Mouse (Mus musculus) liver, postnatal 0 days (tissue): ENCODE data around the gene Col6a6. TPM values are rescaled to one million over a fixed set of nuclear protein-coding genes. Genes with fewer than 3 reads are reported as not detected.

Experiments
- ATAC-seq: fragments of 200-750 bp; cut with Nextera tagmentation; 2 replicates; pipeline ENCODE4 v1.8.0; 2017; ENCODE audit warnings: mild to moderate bottlenecking, moderate library complexity
- DNase-seq: peaks from one replicate; pipeline ENCODE4 v3.0.0-alpha.2; 2016
- H3K27ac ChIP-seq: fragments of 300-500 bp; sonication (generic); 2 replicates; pipeline ENCODE4 v1.5.1; 2014; ENCODE audit warnings: antibody characterized with exemption, moderate library complexity, mild to moderate bottlenecking, low read depth
- H3K27me3 ChIP-seq: fragments of 300-500 bp; sonication (generic); 2 replicates; pipeline ENCODE4 v1.6.1; 2014; ENCODE audit warnings: low read length, control low read depth, mixed read lengths; ENCODE audit not compliant: insufficient read depth
- H3K36me3 ChIP-seq: fragments of 300-500 bp; sonication (generic); replicated peaks from 2 replicates; pipeline ENCODE4 v1.6.1; 2014; ENCODE audit warnings: mild to moderate bottlenecking, control low read depth, low read length, moderate library complexity, mixed read lengths; ENCODE audit not compliant: insufficient read depth
- H3K4me1 ChIP-seq: fragments of 300-500 bp; sonication (generic); 2 replicates; pipeline ENCODE4 v1.6.1; 2014; ENCODE audit warnings: antibody characterized with exemption, mild to moderate bottlenecking, control low read depth; ENCODE audit not compliant: insufficient read depth
- H3K4me2 ChIP-seq: fragments of 300-500 bp; sonication (generic); 2 replicates; pipeline ENCODE4 v1.6.1; 2014; ENCODE audit warnings: low read depth, mild to moderate bottlenecking, low read length, moderate library complexity, mixed read lengths
- H3K4me3 ChIP-seq: fragments of 300-500 bp; sonication (generic); 2 replicates; pipeline ENCODE4 v1.5.1; 2014; ENCODE audit warnings: low read depth, low read length
- H3K9ac ChIP-seq: fragments of 300-500 bp; sonication (generic); replicated peaks from 2 replicates; pipeline ENCODE4 v1.6.1; 2014; ENCODE audit warnings: mild to moderate bottlenecking, moderate library complexity
- H3K9me3 ChIP-seq: fragments of 300-500 bp; sonication (generic); 2 replicates; pipeline ENCODE4 v1.6.1; 2016; ENCODE audit warnings: mild to moderate bottlenecking, control low read depth, low read length, mixed read lengths
- CTCF ChIP-seq: sonication (generic); IDR thresholded peaks from 2 replicates; pipeline ENCODE4 v1.5.1; 2016; ENCODE audit warnings: antibody characterized with exemption, low read depth
- EP300 ChIP-seq: IDR thresholded peaks from 2 replicates; pipeline ENCODE4 v1.6.1; 2016; ENCODE audit warnings: antibody characterized with exemption, low read depth, mild to moderate bottlenecking
- WGBS: fragments of 180-500 bp; shearing (Covaris S2); extraction: QIAGEN DNeasy Blood & Tissue Kit; methylation state at CpG from one replicate; pipeline ENCODE4 v1.1.7; 2014; ENCODE audit not compliant: insufficient replicate concordance; 5-methylcytosine and 5-hydroxymethylcytosine counted together
- polyA plus RNA-seq: library from polyadenylated mRNA; unstranded; fragments of >200 nt; fragmentation: Nextera tagmentation; extraction: Ambion mirVana; gene quantifications from 2 replicates; pipeline ENCODE4 v1.2.1, GENCODE M21; 2015

Gene Col6a6
- 0.08 and 0.14 TPM in 2 replicates for polyA plus RNA-seq

DNA sequence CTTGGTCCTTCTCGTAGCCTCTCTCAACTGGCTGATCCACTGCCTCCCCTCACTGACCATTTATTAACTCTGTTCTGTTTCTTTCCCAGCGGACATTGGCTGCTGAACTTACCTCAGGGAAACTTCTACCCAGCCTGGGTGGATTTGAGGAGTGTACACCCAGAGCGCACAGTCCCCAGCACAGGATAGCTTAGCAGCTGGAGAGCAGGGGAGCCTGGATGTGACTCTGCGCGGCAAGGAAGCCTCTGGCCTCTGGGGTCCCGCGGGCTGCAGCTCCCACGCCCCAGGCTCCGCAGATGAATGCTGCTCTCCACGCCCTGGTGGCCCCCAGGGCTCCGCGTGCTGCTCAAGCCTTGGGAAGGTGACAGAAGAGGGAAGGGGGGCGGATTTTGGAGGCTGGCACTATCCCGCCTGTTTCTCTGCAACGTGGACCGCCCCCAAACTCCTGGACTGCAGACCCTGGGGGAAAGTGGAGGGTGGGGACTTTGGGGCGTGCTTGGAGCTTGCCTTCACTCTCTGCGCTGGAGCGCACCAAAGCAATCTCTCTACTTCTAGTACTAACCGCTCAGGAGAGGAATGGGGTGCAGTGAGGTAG is at the start of gene Col6a6:
TSS of gene Col6a6 (minus strand) at position 370 of the 595 bp plus-strand sequence.
- WGBS: 21% methylated on average over 20 of the region's 20 CpGs
- no peak within 1 kb of the TSS for H3K27ac ChIP-seq
- no peaks in the 10 kb centered on the region for H3K4me1 ChIP-seq
- H3K4me3 ChIP-seq: no peak within 1 kb of the TSS
- no peak for ATAC-seq
- H3K9me3 ChIP-seq: no peaks in the 10 kb centered on the region
- H3K9ac ChIP-seq: no peak within 1 kb of the TSS
- H3K27me3 ChIP-seq: no peaks in the 10 kb centered on the region
- H3K4me2 ChIP-seq: no peak within 1 kb of the TSS
- no peaks in the 10 kb centered on the region for H3K36me3 ChIP-seq
- TF ChIP-seq EP300 (no peak), CTCF (no peak)
- no peak for DNase-seq

DNA sequence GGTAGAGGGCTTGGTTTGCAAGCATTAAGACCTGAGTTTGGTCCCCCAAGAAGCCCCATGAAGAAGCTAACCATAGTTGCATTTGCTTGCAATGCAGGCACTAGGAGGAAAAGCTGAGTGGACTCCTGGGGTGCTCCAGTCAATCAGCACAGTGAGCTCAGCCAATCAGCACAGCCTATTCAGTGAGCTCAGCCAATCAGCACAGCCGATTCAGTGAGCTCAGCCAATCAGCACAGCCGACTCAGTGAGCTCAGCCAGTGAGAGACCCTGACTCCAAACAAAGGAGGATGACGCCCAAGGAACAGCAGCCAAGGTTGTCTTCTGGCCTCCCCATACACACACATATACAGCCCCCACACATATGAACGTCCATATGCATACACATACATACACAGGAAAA is 48.2 kb upstream of the Col6a6 start:
- Histone ChIP-seq H3K9ac (no peak overlapping the region), H3K4me3 (no peak overlapping the region), H3K27ac (no peak overlapping the region), H3K9me3 (no peaks in the 10 kb centered on the region), H3K4me1 (no peaks in the 10 kb centered on the region; the same call in 1 of the 2 replicates), H3K27me3 (no peaks in the 10 kb centered on the region), H3K4me2 (no peak overlapping the region), H3K36me3 (no peaks in the 10 kb centered on the region)
- TF ChIP-seq EP300 (no peak), CTCF (no peak)
- ATAC-seq (no peak), DNase-seq (no peak)
- 69% methylated on average over 4 of the region's 4 CpGs for WGBS

DNA sequence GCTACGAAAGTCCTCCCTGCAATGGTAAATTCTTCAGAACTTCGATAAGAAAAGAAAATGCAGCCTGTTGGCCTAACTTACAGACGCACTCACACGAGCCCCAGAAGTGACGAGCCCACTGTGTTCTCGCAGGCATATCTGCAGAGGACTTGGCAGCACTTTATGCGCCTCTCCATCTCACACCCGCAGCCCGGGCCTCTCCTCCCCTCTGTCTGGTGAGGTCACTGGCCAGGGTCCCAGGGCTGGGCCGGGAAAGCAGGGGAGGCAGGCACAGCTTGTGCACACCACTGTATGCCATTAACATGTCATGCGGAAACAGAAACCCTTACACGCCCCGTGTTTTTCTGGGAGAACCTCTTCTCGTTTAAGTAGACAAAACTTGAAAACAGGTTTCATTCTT is 43.7 kb upstream of the Col6a6 start:
- no peaks in the 10 kb centered on the region for H3K9me3 ChIP-seq
- H3K36me3 ChIP-seq: no peaks in the 10 kb centered on the region
- DNase-seq (no peak), ATAC-seq (no peak)
- H3K4me1 ChIP-seq: no peaks in the 10 kb centered on the region
- TF ChIP-seq CTCF: no peak
- TF ChIP-seq EP300: no peak
- no peak overlapping the region for H3K27ac ChIP-seq
- no peak overlapping the region for H3K9ac ChIP-seq
- H3K27me3 ChIP-seq: no peaks in the 10 kb centered on the region
- 69% methylated on average over 14 of the region's 14 CpGs for WGBS
- no peak overlapping the region for H3K4me2 ChIP-seq
- H3K4me3 ChIP-seq: no peak overlapping the region

- Histone ChIP-seq H3K9ac (no peak overlapping the region), H3K4me2 (no peak overlapping the region), H3K27me3 (no peaks in the 10 kb centered on the region), H3K36me3 (no peaks in the 10 kb centered on the region), H3K4me1 (no peaks in the 10 kb centered on the region), H3K27ac (no peak overlapping the region), H3K9me3 (no peaks in the 10 kb centered on the region), H3K4me3 (no peak overlapping the region)
- ATAC-seq: 0 out of 2 replicates have a peak, but pooled peaks have one; percentile 29
- peak; percentile 62 for DNase-seq
- no peak for TF ChIP-seq EP300
- TF ChIP-seq CTCF: peak; percentile 83
- WGBS: 10% methylated on average over 6 of the region's 6 CpGs
These were observed 29.8 kb upstream of the Col6a6 start for GRCm38 (mm10) chr9:105857773-105858172.

- no peak overlapping the region for H3K4me2 ChIP-seq
- no peak for DNase-seq
- H3K27ac ChIP-seq: no peak overlapping the region
- TF ChIP-seq CTCF (no peak), EP300 (no peak)
- H3K9me3 ChIP-seq: no peaks in the 10 kb centered on the region
- H3K4me1 ChIP-seq: no peaks in the 10 kb centered on the region
- ATAC-seq: no peak
- no peak overlapping the region for H3K4me3 ChIP-seq
- no peaks in the 10 kb centered on the region for H3K36me3 ChIP-seq
- no peak overlapping the region for H3K9ac ChIP-seq
- WGBS: 64% methylated on average over 1 of the region's 1 CpGs
- no peaks in the 10 kb centered on the region for H3K27me3 ChIP-seq
These were observed 24.8 kb upstream of the Col6a6 start for GRCm38 (mm10) chr9:105852778-105853065.

- no peak for TF ChIP-seq EP300
- TF ChIP-seq CTCF: no peak
- WGBS: 61% methylated on average over 14 of the region's 14 CpGs
- no peak overlapping the region for H3K4me2 ChIP-seq
- no peaks in the 10 kb centered on the region for H3K9me3 ChIP-seq
- ATAC-seq (no peak), DNase-seq (no peak)
- H3K27me3 ChIP-seq: no peaks in the 10 kb centered on the region
- no peaks in the 10 kb centered on the region for H3K36me3 ChIP-seq
- H3K4me1 ChIP-seq: no peaks in the 10 kb centered on the region
- H3K9ac ChIP-seq: no peak overlapping the region
- H3K27ac ChIP-seq: no peak overlapping the region
- H3K4me3 ChIP-seq: no peak overlapping the region
These were observed 24.2 kb upstream of the Col6a6 start for GRCm38 (mm10) chr9:105852015-105852777.
